Mouse (Mus musculus): ENCODE data around the gene Zmym4. TPM values are rescaled to one million over a fixed set of nuclear protein-coding genes. Genes with fewer than 3 reads are reported as not detected.

The Zmym4 gene
- polyA plus RNA-seq, 1 experiment from 2014 or later, result 40.5 TPM

- H3K9me3 ChIP-seq (ENCODE audit: control insufficient read depth, low read length), result no peaks in the 10 kb centered on the region
- no peaks in the 10 kb centered on the region; the same call in 1 of the 2 replicates for H3K36me3 ChIP-seq (ENCODE audit: control insufficient read depth, insufficient read depth, low read length)
- 72% methylated on average over 7 of the region's 7 CpGs for WGBS
- ATAC-seq (replicated peaks; ENCODE audit: low FRiP score), result no peak
- H3K4me1 ChIP-seq (replicated peaks; ENCODE audit: control insufficient read depth, insufficient read depth, low read length), result no peaks in the 10 kb centered on the region
- no peak for DNase-seq (ENCODE audit: low spot score)
- no peak overlapping the region for H3K4me2 ChIP-seq (ENCODE audit: low read depth, low read length, severe bottlenecking)
- no peaks in the 10 kb centered on the region for H3K27me3 ChIP-seq (ENCODE audit: control insufficient read depth, insufficient read depth, low read length)
- H3K4me3 ChIP-seq (ENCODE audit: low read depth, low read length), result no peak overlapping the region
- H3K27ac ChIP-seq (ENCODE audit: low read depth, low read length), result no peak overlapping the region
- no peak overlapping the region for H3K9ac ChIP-seq (ENCODE audit: low read length)
Observed at GRCm38 (mm10) chr4:126846971-126847370, 121.0 kb downstream of the Zmym4 start.

DNA sequence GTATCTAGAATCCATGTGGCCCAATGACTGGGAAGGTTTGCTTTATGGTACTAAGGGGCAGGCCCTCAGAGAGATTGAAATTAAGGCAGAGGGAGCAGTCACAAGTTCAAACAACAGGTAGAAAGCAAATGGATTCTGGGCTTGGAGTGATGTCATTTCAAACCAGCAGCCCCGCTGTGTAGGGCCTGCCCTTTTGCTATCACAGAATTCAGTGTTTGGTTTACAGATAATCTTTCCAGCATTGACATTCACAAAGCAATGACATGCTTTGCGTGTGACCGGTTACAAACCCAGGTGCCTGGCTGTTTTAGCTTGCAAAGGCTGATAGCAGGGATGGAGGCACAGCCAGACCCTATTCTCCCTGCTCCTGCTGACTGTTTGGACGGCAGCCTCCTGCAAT lies 122.3 kb downstream of the Zmym4 start:
- 81% methylated on average over 4 of the region's 4 CpGs for WGBS
- H3K27me3 ChIP-seq (ENCODE audit: control insufficient read depth, insufficient read depth, low read length), result no peaks in the 10 kb centered on the region

GRCm38 (mm10) chr4:126842911-126843310 lies 125.0 kb downstream of the Zmym4 start:
- no peaks in the 10 kb centered on the region for H3K4me1 ChIP-seq (replicated peaks; ENCODE audit: control insufficient read depth, insufficient read depth, low read length)
- H3K4me2 ChIP-seq (ENCODE audit: low read depth, low read length, severe bottlenecking), result no peak overlapping the region
- WGBS, result 49% methylated on average over 3 of the region's 3 CpGs
- no peak overlapping the region for H3K4me3 ChIP-seq (ENCODE audit: low read depth, low read length)
- no peaks in the 10 kb centered on the region; the same call in 1 of the 2 replicates for H3K36me3 ChIP-seq (ENCODE audit: control insufficient read depth, insufficient read depth, low read length)
- H3K27ac ChIP-seq (ENCODE audit: low read depth, low read length), result no peak overlapping the region
- no peak overlapping the region for H3K9ac ChIP-seq (ENCODE audit: low read length)
- peak; percentile 44 for DNase-seq (ENCODE audit: low spot score)
- H3K9me3 ChIP-seq (ENCODE audit: control insufficient read depth, low read length), result no peaks in the 10 kb centered on the region
- ATAC-seq (replicated peaks; ENCODE audit: low FRiP score), result no peak
- H3K27me3 ChIP-seq (ENCODE audit: control insufficient read depth, insufficient read depth, low read length), result no peaks in the 10 kb centered on the region

More for the DNA sequence above, 122.3 kb downstream of the Zmym4 start:
- Histone ChIP-seq H3K4me1 (replicated peaks; ENCODE audit: control insufficient read depth, insufficient read depth, low read length) (no peaks in the 10 kb centered on the region), H3K9ac (ENCODE audit: low read length) (no peak overlapping the region), H3K36me3 (ENCODE audit: control insufficient read depth, insufficient read depth, low read length) (no peaks in the 10 kb centered on the region; the same call in 1 of the 2 replicates), H3K4me3 (ENCODE audit: low read depth, low read length) (no peak overlapping the region), H3K4me2 (ENCODE audit: low read depth, low read length, severe bottlenecking) (no peak overlapping the region), H3K9me3 (ENCODE audit: control insufficient read depth, low read length) (no peaks in the 10 kb centered on the region), H3K27ac (ENCODE audit: low read depth, low read length) (no peak overlapping the region)
- ATAC-seq (replicated peaks; ENCODE audit: low FRiP score) (no peak), DNase-seq (ENCODE audit: low spot score) (no peak)

DNA sequence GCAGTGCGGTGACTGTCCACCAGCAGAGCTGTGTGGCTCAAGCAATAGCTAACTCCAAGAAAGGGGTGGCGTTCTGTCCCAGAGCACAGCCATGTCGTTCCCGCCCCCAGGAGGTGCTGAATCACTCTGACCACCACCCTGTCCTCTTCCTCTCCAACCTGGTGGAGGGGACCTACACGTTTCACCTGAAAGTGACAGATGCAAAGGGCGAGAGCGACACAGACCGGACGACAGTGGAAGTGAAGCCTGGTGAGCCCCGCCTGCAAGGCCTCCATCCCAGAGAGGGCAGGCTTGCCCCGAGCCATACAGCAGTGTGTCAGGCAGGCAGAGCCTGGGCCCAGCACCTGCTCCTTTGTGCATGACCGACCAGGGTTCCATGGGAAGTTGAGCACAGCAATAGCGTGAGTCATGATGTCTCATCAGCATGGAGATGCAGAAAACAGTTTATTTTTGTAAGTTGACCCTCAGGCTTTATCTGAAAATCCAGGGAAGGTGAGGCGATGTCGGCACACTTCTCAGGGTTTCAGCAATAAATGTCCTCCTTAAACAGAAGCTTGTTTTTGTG lies 126.9 kb downstream of the Zmym4 start:
- H3K27ac ChIP-seq (ENCODE audit: low read depth, low read length), result no peak overlapping the region
- H3K27me3 ChIP-seq (ENCODE audit: control insufficient read depth, insufficient read depth, low read length), result no peaks in the 10 kb centered on the region
- no peak overlapping the region for H3K9ac ChIP-seq (ENCODE audit: low read length)
- H3K4me2 ChIP-seq (ENCODE audit: low read depth, low read length, severe bottlenecking), result no peak overlapping the region
- ATAC-seq (replicated peaks; ENCODE audit: low FRiP score) (no peak), DNase-seq (ENCODE audit: low spot score) (peak; percentile 44)
- H3K4me3 ChIP-seq (ENCODE audit: low read depth, low read length), result no peak overlapping the region
- WGBS, result 94% methylated on average over 15 of the region's 15 CpGs
- no peaks in the 10 kb centered on the region; the same call in 1 of the 2 replicates for H3K36me3 ChIP-seq (ENCODE audit: control insufficient read depth, insufficient read depth, low read length)
- no peaks in the 10 kb centered on the region for H3K9me3 ChIP-seq (ENCODE audit: control insufficient read depth, low read length)
- H3K4me1 ChIP-seq (replicated peaks; ENCODE audit: control insufficient read depth, insufficient read depth, low read length), result no peaks in the 10 kb centered on the region

- DNase-seq (ENCODE audit: low spot score), result peak; percentile 92
- H3K27me3 ChIP-seq (ENCODE audit: control insufficient read depth, insufficient read depth, low read length), result no peaks in the 10 kb centered on the region
- no peak overlapping the region for H3K4me2 ChIP-seq (ENCODE audit: low read depth, low read length, severe bottlenecking)
- no peaks in the 10 kb centered on the region for H3K9me3 ChIP-seq (ENCODE audit: control insufficient read depth, low read length)
- WGBS, result 16% methylated on average over 7 of the region's 7 CpGs
- H3K27ac ChIP-seq (ENCODE audit: low read depth, low read length), result no peak overlapping the region
- H3K9ac ChIP-seq (ENCODE audit: low read length), result no peak overlapping the region
- ATAC-seq (replicated peaks; ENCODE audit: low FRiP score), result no peak
- H3K36me3 ChIP-seq (ENCODE audit: control insufficient read depth, insufficient read depth, low read length), result no peaks in the 10 kb centered on the region; the same call in 1 of the 2 replicates
- no peak overlapping the region for H3K4me3 ChIP-seq (ENCODE audit: low read depth, low read length)
- no peaks in the 10 kb centered on the region for H3K4me1 ChIP-seq (replicated peaks; ENCODE audit: control insufficient read depth, insufficient read depth, low read length)
Observed at GRCm38 (mm10) chr4:126839873-126840272, 128.1 kb downstream of the Zmym4 start.

- no peak overlapping the region for H3K9ac ChIP-seq (ENCODE audit: low read length)
- no peaks in the 10 kb centered on the region for H3K27me3 ChIP-seq (ENCODE audit: control insufficient read depth, insufficient read depth, low read length)
- H3K36me3 ChIP-seq (ENCODE audit: control insufficient read depth, insufficient read depth, low read length), result no peaks in the 10 kb centered on the region; the same call in 1 of the 2 replicates
- H3K4me3 ChIP-seq (ENCODE audit: low read depth, low read length), result no peak overlapping the region
- no peaks in the 10 kb centered on the region for H3K9me3 ChIP-seq (ENCODE audit: control insufficient read depth, low read length)
- WGBS, result 89% methylated on average over 7 of the region's 7 CpGs
- no peak overlapping the region for H3K27ac ChIP-seq (ENCODE audit: low read depth, low read length)
- H3K4me1 ChIP-seq (replicated peaks; ENCODE audit: control insufficient read depth, insufficient read depth, low read length), result no peaks in the 10 kb centered on the region
- no peak for ATAC-seq (replicated peaks; ENCODE audit: low FRiP score)
- DNase-seq (ENCODE audit: low spot score), result peak; percentile 29
- H3K4me2 ChIP-seq (ENCODE audit: low read depth, low read length, severe bottlenecking), result no peak overlapping the region
Observed at GRCm38 (mm10) chr4:126838799-126839198, 129.1 kb downstream of the Zmym4 start.

DNA sequence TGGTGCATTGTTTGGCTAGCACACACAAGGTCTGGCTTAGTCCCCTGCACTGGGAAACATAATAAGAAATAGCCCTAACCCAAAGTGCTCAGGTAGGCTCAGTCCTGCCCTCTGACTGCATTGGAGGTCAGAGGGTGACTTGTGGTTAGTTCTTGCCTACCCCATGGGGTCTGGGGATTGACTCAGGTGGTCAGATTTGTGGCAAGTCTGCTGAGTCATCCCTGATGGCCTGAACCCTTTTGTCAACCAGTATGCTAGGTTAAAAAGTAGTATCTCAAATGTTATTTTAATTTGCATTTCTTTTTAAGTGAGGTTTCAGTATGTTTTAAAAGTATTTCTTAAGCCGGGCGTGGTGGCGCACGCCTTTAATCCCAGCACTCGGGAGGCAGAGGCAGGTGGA lies 136.8 kb downstream of the Zmym4 start:
- no peak overlapping the region for H3K9ac ChIP-seq (ENCODE audit: low read length)
- H3K36me3 ChIP-seq (ENCODE audit: control insufficient read depth, insufficient read depth, low read length), result no peaks in the 10 kb centered on the region; the same call in 1 of the 2 replicates
- H3K27ac ChIP-seq (ENCODE audit: low read depth, low read length), result no peak overlapping the region
- no peak for DNase-seq (ENCODE audit: low spot score)
- no peaks in the 10 kb centered on the region for H3K27me3 ChIP-seq (ENCODE audit: control insufficient read depth, insufficient read depth, low read length)
- H3K4me1 ChIP-seq (replicated peaks; ENCODE audit: control insufficient read depth, insufficient read depth, low read length), result no peaks in the 10 kb centered on the region
- H3K4me3 ChIP-seq (ENCODE audit: low read depth, low read length), result no peak overlapping the region
- no peaks in the 10 kb centered on the region for H3K9me3 ChIP-seq (ENCODE audit: control insufficient read depth, low read length)
- no peak for ATAC-seq (replicated peaks; ENCODE audit: low FRiP score)
- 98% methylated on average over 5 of the region's 5 CpGs for WGBS
- no peak overlapping the region for H3K4me2 ChIP-seq (ENCODE audit: low read depth, low read length, severe bottlenecking)

DNA sequence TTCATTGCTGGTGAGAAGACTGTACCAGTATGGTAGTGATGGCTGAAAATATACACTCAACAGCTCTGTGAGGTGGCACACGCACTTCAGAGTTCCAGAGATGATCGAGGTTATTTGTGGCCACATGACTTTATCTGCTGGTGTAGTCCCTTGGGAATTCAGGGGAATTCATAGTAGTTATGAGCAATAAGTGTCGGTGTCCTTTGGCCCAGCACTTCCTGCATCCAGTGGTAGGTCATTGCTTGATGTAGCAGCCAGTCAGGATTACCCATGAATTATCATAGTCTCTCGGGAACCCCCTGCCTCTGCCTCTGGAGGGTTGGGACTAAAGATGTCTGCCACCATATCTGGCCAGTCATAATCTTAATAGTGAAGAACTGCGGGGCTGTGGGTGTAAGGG lies 144.0 kb downstream of the Zmym4 start:
- Histone ChIP-seq H3K4me3 (ENCODE audit: low read depth, low read length) (no peak overlapping the region), H3K36me3 (ENCODE audit: control insufficient read depth, insufficient read depth, low read length) (no peaks in the 10 kb centered on the region; the same call in 1 of the 2 replicates), H3K27ac (ENCODE audit: low read depth, low read length) (no peak overlapping the region), H3K4me1 (replicated peaks; ENCODE audit: control insufficient read depth, insufficient read depth, low read length) (no peaks in the 10 kb centered on the region), H3K9me3 (ENCODE audit: control insufficient read depth, low read length) (no peaks in the 10 kb centered on the region), H3K4me2 (ENCODE audit: low read depth, low read length, severe bottlenecking) (no peak overlapping the region), H3K9ac (ENCODE audit: low read length) (no peak overlapping the region), H3K27me3 (ENCODE audit: control insufficient read depth, insufficient read depth, low read length) (no peaks in the 10 kb centered on the region)
- 94% methylated on average over 5 of the region's 5 CpGs for WGBS
- DNase-seq (ENCODE audit: low spot score) (no peak), ATAC-seq (replicated peaks; ENCODE audit: low FRiP score) (no peak)
